Mouse (Mus musculus): ENCODE results near the gene Rps5. TPM values are rescaled to one million over a fixed set of nuclear protein-coding genes. Genes with fewer than 3 reads are reported as not detected.

Gene Rps5
- polyA plus RNA-seq, 1 experiment from 2014 or later = 1,044 TPM

Other genes starting within 250 kb of the Rps5 start
- gene Vmn2r55, start 237.3 kb upstream of the Rps5 start, polyA plus RNA-seq (2015; fragmentation: Nextera tagmentation; extraction: Ambion mirVana) = not detected in 2 replicates
- gene Vmn2r56, start 187.3 kb upstream of the Rps5 start, polyA plus RNA-seq (2015; fragmentation: Nextera tagmentation; extraction: Ambion mirVana) = not detected in 2 replicates
- 9.0 and 9.9 TPM in 2 replicates for gene Zscan18, start 118.7 kb upstream of the Rps5 start, polyA plus RNA-seq (2015; fragmentation: Nextera tagmentation; extraction: Ambion mirVana)
- 13.6 and 17.5 TPM in 2 replicates for gene Zfp329, start 103.4 kb upstream of the Rps5 start, polyA plus RNA-seq (2015; fragmentation: Nextera tagmentation; extraction: Ambion mirVana)
- 36.0 and 38.8 TPM in 2 replicates for gene Zfp110, start 87.5 kb upstream of the Rps5 start, polyA plus RNA-seq (2015; fragmentation: Nextera tagmentation; extraction: Ambion mirVana)
- gene Zfp128, start 41.1 kb upstream of the Rps5 start, polyA plus RNA-seq (2015; fragmentation: Nextera tagmentation; extraction: Ambion mirVana) = 4.2 and 5.0 TPM in 2 replicates
- 20.4 and 22.0 TPM in 2 replicates for gene Zscan22, start 24.5 kb upstream of the Rps5 start, polyA plus RNA-seq (2015; fragmentation: Nextera tagmentation; extraction: Ambion mirVana)
- gene Rnf225, start 5.1 kb downstream of the Rps5 start, polyA plus RNA-seq (2015; fragmentation: Nextera tagmentation; extraction: Ambion mirVana) = 0.46 and 0.60 TPM in 2 replicates
- gene Zfp324, start 43.5 kb downstream of the Rps5 start, polyA plus RNA-seq (2015; fragmentation: Nextera tagmentation; extraction: Ambion mirVana) = 10.4 and 12.1 TPM in 2 replicates
- gene Zfp446, start 55.6 kb downstream of the Rps5 start, polyA plus RNA-seq (2015; fragmentation: Nextera tagmentation; extraction: Ambion mirVana) = 12.4 and 14.4 TPM in 2 replicates
- gene Slc27a5, start 75.9 kb downstream of the Rps5 start, polyA plus RNA-seq (2015; fragmentation: Nextera tagmentation; extraction: Ambion mirVana) = 0.11 and 0.40 TPM in 2 replicates
- gene Trim28, start 76.8 kb downstream of the Rps5 start, polyA plus RNA-seq (2015; fragmentation: Nextera tagmentation; extraction: Ambion mirVana) = 245 TPM in 2 replicates
- 28.3 and 29.2 TPM in 2 replicates for gene Zbtb45, start 87.7 kb downstream of the Rps5 start, polyA plus RNA-seq (2015; fragmentation: Nextera tagmentation; extraction: Ambion mirVana)
- 159 and 162 TPM in 2 replicates for gene Chmp2a, start 112.5 kb downstream of the Rps5 start, polyA plus RNA-seq (2015; fragmentation: Nextera tagmentation; extraction: Ambion mirVana)
- 30.4 and 54.9 TPM in 2 replicates for gene Ube2m, start 116.0 kb downstream of the Rps5 start, polyA plus RNA-seq (2015; fragmentation: Nextera tagmentation; extraction: Ambion mirVana)
- 3.8 and 5.1 TPM in 2 replicates for gene Mzf1, start 132.5 kb downstream of the Rps5 start, polyA plus RNA-seq (2015; fragmentation: Nextera tagmentation; extraction: Ambion mirVana)
- gene Vmn1r85, start 172.9 kb downstream of the Rps5 start, polyA plus RNA-seq (2015; fragmentation: Nextera tagmentation; extraction: Ambion mirVana) = not detected in 2 replicates
- not detected in 2 replicates for gene Vmn1r86, start 197.6 kb downstream of the Rps5 start, polyA plus RNA-seq (2015; fragmentation: Nextera tagmentation; extraction: Ambion mirVana)
- not detected in 2 replicates for gene Vmn1r87, start 217.9 kb downstream of the Rps5 start, polyA plus RNA-seq (2015; fragmentation: Nextera tagmentation; extraction: Ambion mirVana)
- not detected in 2 replicates for gene Vmn1r88, start 237.3 kb downstream of the Rps5 start, polyA plus RNA-seq (2015; fragmentation: Nextera tagmentation; extraction: Ambion mirVana)